Mouse (Mus musculus) thymus, adult 2 months (tissue): Measurements from ENCODE around the gene Cep95. TPM values are rescaled to one million over a fixed set of nuclear protein-coding genes. Genes with fewer than 3 reads are reported as not detected.

Source experiments
- DNase-seq: peaks from one replicate; pipeline ENCODE4 v3.0.0; 2021
- H3K27ac ChIP-seq: fragments of 200-500 bp; 2 replicates; pipeline ENCODE4 v1.5.1; 2012; ENCODE audit warnings: low read length, control low read depth; ENCODE audit not compliant: control insufficient read depth, insufficient read depth
- H3K27me3 ChIP-seq: fragments of 200-500 bp; 2 replicates; pipeline ENCODE4 v1.6.1; 2012; ENCODE audit warnings: mild to moderate bottlenecking, low read length, moderate library complexity, mixed read lengths; ENCODE audit not compliant: control insufficient read depth, insufficient read depth
- H3K36me3 ChIP-seq: fragments of 200-500 bp; 2 replicates; pipeline ENCODE4 v1.6.1; 2012; ENCODE audit warnings: mild to moderate bottlenecking, low read length, moderate library complexity; ENCODE audit not compliant: control insufficient read depth, insufficient read depth
- H3K4me1 ChIP-seq: fragments of 200-500 bp; replicated peaks from 2 replicates; pipeline ENCODE4 v1.6.1; 2012; ENCODE audit warnings: low read length; ENCODE audit not compliant: control insufficient read depth, insufficient read depth
- H3K4me3 ChIP-seq: fragments of 200-500 bp; 2 replicates; pipeline ENCODE4 v1.5.1; 2012; ENCODE audit warnings: mild to moderate bottlenecking, low read length, control low read depth, moderate library complexity; ENCODE audit not compliant: control insufficient read depth, insufficient read depth
- CTCF ChIP-seq: fragments of 200-500 bp; IDR thresholded peaks from 2 replicates; pipeline ENCODE4 v1.5.1; 2012; ENCODE audit warnings: mild to moderate bottlenecking, control low read depth, low read length, moderate library complexity, borderline replicate concordance; ENCODE audit not compliant: control insufficient read depth, poor library complexity, insufficient read depth; ENCODE audit errors: extremely low read depth
- POLR2A ChIP-seq: fragments of 200-500 bp; IDR thresholded peaks from 2 replicates; pipeline ENCODE4 v1.6.1; 2012; ENCODE audit warnings: mild to moderate bottlenecking, low read length, control low read depth, moderate library complexity; ENCODE audit not compliant: control insufficient read depth, poor library complexity, insufficient read depth; ENCODE audit errors: extremely low read depth
- WGBS: fragments of 180-500 bp; shearing (Covaris S2); methylation state at CpG from one replicate; pipeline ENCODE4 v1.1.7; 2018; 5-methylcytosine and 5-hydroxymethylcytosine counted together
- polyA plus RNA-seq: library from polyadenylated mRNA; depleted of rRNA; stranded (reverse); fragments of >200 nt; gene quantifications from 2 replicates; pipeline ENCODE4 v1.2.3, GENCODE M21; 2012

The Cep95 gene
- polyA plus RNA-seq, 1 experiment: 10.4 TPM

DNA sequence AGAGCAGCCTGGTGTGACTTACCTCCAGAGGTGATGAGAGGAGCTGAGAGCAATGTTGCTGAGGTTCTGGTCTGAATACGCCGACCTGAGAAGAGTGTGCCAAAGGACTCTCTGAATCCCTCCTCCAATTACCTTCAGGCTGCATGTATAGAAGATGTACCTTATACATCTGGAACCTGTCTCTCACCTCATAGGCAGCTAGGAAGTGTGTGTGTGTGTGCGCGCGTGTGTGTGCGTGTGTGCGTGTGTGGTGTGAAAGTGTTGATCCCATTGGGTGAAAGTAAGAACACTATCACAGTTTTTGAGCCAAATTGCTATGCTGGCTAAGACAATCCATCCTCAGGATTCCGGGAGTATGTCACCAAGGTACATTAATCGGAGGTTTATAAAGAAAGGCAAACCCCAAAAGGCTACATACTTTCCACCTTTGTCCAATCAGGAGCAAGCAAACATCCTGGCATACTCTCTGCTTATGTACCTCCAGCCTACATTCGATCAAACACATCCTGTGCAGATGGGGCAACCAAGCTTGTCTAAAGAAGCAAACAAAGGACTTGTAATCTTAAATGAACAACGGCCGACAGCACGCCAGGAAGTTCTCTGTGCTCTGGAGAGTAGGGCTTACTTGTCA lies 38.8 kb upstream of the Cep95 start, which contains the start of gene Pecam1:
Gene Pecam1 (minus strand): TSS at position 508 of the 631 bp plus-strand sequence.
- H3K36me3 ChIP-seq: no peaks in the 10 kb centered on the region
- no peaks in the 10 kb centered on the region for H3K27me3 ChIP-seq
- DNase-seq: peak; percentile 68
- peak within 1 kb of the TSS; percentile 86 for H3K27ac ChIP-seq
- peaks cover 15% of the 10 kb centered on the region for H3K4me1 ChIP-seq
- WGBS: 8% methylated on average over 13 of the region's 13 CpGs
- no peak for TF ChIP-seq POLR2A
- no peak for TF ChIP-seq CTCF
- peak within 1 kb of the TSS; percentile 48 for H3K4me3 ChIP-seq

DNA sequence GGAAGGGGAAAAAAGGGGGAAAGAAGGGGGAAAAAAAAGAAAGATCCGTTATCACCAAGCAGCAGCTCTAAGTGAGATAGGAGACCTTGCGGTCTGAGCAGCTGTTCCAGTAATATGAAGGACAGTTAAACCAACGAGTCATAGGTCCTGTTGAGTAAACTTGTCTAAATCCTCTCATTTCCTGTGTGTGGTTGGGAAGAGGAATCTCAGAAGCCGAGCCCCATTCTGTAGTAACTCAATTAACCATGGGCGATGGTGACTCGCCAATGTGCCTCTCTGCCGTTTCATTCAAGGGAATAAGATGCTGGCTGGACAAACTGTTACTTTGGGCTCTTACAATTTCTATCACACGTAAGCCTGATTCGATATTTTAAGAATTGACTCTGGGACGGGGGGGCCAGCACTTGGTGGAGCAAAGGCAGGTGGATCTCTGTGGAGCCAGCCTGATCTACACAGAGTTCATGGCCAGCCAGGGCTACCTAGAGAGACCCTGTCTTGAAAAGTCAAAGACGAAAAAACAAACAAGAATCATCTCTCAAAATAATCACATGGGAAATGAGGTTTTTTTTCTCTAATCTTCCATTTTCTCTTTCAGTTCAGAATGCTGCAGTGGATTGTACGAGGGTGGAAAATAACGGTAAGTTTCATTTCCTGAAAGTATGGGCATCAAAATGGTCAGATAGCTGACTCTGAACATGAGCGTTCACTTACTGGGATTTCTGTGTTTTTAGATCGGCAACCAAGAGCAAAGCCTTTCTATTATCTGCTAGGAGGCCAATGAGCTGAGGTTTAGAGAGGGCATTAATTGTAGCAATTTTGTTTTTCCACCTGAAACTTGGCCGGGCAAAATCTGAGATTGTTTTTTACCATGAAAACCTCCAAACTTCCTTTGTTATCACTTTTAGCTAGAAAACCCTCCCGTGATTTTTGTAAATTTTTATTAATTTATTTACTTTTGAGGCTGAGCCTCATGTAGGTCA lies 37.7 kb upstream of the Cep95 start, which contains the start of gene Milr1:
Gene Milr1 (plus strand): TSS at position 188 of the 980 bp plus-strand sequence.
- no peak for DNase-seq
- H3K4me3 ChIP-seq: peak within 1 kb of the TSS; percentile 48
- no peak for TF ChIP-seq POLR2A
- no peak for TF ChIP-seq CTCF
- WGBS: 5% methylated on average over 17 of the region's 17 CpGs
- H3K4me1 ChIP-seq: peaks cover 15% of the 10 kb centered on the region
- H3K36me3 ChIP-seq: no peaks in the 10 kb centered on the region
- peak within 1 kb of the TSS; percentile 86 for H3K27ac ChIP-seq
- no peaks in the 10 kb centered on the region for H3K27me3 ChIP-seq

GRCm38 (mm10) chr11:106752103-106752502 lies 36.9 kb upstream of the Cep95 start:
- TF ChIP-seq POLR2A (no peak), CTCF (0 out of 2 replicates have a peak, but pooled peaks have one; percentile 30)
- peak overlapping the region; percentile 82 for H3K27ac ChIP-seq
- peak; percentile 64 for DNase-seq

GRCm38 (mm10) chr11:106753314-106753713 lies 35.7 kb upstream of the Cep95 start:
- Histone ChIP-seq H3K4me3 (no peak overlapping the region), H3K27me3 (no peaks in the 10 kb centered on the region), H3K36me3 (no peaks in the 10 kb centered on the region), H3K4me1 (peaks cover 15% of the 10 kb centered on the region), H3K27ac (no peak overlapping the region)
- TF ChIP-seq POLR2A (no peak), CTCF (no peak)
- no peak for DNase-seq
- WGBS: 86% methylated on average over 6 of the region's 6 CpGs

More at GRCm38 (mm10) chr11:106752103-106752502, 36.9 kb upstream of the Cep95 start:
- H3K27me3 ChIP-seq: no peaks in the 10 kb centered on the region
- WGBS: 6% methylated on average over 7 of the region's 7 CpGs
- peak overlapping the region; percentile 20; the same call in 1 of the 2 replicates for H3K4me3 ChIP-seq
- H3K36me3 ChIP-seq: no peaks in the 10 kb centered on the region
- H3K4me1 ChIP-seq: peaks cover 15% of the 10 kb centered on the region

DNA sequence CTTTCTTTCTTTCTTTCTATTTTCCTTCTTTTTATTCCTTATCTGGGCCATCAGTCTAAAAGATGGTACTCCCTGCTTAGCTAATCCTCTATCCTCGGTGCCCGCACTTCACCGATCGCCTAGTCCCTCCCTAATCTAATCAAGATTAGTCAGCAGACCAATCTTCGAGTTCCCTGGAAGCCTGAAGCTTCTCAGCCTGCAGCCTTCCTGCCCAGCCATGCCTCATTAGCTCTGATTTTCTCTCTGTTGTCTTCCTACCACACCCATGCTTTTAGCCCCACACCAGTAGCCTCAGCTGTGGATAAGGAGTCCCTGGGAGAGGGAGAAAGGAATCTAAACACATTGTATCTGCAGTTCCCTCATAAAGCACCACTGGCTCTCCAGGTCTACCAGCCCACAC lies 33.5 kb upstream of the Cep95 start:
- no peak for TF ChIP-seq POLR2A
- TF ChIP-seq CTCF: no peak
- no peak for DNase-seq
- WGBS: 97% methylated on average over 5 of the region's 5 CpGs
- H3K27me3 ChIP-seq: no peaks in the 10 kb centered on the region
- no peak overlapping the region for H3K4me3 ChIP-seq
- no peaks in the 10 kb centered on the region for H3K36me3 ChIP-seq
- peaks cover 15% of the 10 kb centered on the region for H3K4me1 ChIP-seq
- no peak overlapping the region for H3K27ac ChIP-seq

DNA sequence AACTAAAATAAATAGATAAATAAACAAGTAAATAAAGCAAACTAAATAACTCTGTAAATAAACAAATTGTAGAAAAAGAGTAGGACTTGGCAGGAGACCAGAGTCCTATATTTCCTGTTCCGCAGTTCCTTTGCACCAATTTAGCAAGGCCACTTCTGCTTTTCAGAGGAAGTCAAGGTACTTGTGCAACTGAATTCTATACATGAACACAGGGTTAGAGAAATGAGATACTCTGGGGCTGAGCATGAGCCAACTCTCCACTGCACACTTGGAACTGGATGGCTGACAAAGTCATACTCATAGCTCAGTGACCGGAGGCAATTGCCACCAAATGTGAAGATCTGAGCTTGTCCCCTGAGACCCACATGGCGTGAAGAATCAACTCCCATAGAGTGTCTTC lies 30.0 kb upstream of the Cep95 start:
- no peaks in the 10 kb centered on the region for H3K27me3 ChIP-seq
- DNase-seq: no peak
- no peaks in the 10 kb centered on the region for H3K36me3 ChIP-seq
- 81% methylated on average over 3 of the region's 3 CpGs for WGBS
- H3K27ac ChIP-seq: no peak overlapping the region
- H3K4me1 ChIP-seq: peaks cover 29% of the 10 kb centered on the region
- H3K4me3 ChIP-seq: no peak overlapping the region
- TF ChIP-seq POLR2A (no peak), CTCF (no peak)
